Mouse (Mus musculus) forebrain, embryonic 13.5 days (tissue): ENCODE results near the gene Cenpm. TPM values are rescaled to one million over a fixed set of nuclear protein-coding genes. Genes with fewer than 3 reads are reported as not detected.

Source experiments
- ATAC-seq: fragments of 200-750 bp; cut with Nextera tagmentation; 2 replicates; pipeline ENCODE4 v1.8.0; 2017
- H3K27ac ChIP-seq: fragments of 300-500 bp; sonication (generic); 2 replicates; pipeline ENCODE4 v1.5.1; 2015; ENCODE audit warnings: inconsistent platforms, mild to moderate bottlenecking, moderate library complexity
- H3K27me3 ChIP-seq: fragments of 300-500 bp; sonication (generic); 2 replicates; pipeline ENCODE4 v1.6.1; 2015; ENCODE audit warnings: mild to moderate bottlenecking, inconsistent platforms
- H3K36me3 ChIP-seq: fragments of 300-500 bp; sonication (generic); 2 replicates; pipeline ENCODE4 v1.6.1; 2015; ENCODE audit warnings: mild to moderate bottlenecking, inconsistent platforms; ENCODE audit not compliant: poor library complexity, severe bottlenecking
- H3K4me1 ChIP-seq: fragments of 300-500 bp; sonication (generic); 2 replicates; pipeline ENCODE4 v1.6.1; 2015; ENCODE audit warnings: inconsistent platforms
- H3K4me2 ChIP-seq: fragments of 300-500 bp; sonication (generic); 2 replicates; pipeline ENCODE4 v1.6.1; 2015; ENCODE audit warnings: inconsistent platforms, mild to moderate bottlenecking, moderate library complexity
- H3K4me3 ChIP-seq: fragments of 300-500 bp; sonication (generic); 2 replicates; pipeline ENCODE4 v1.5.1; 2015; ENCODE audit warnings: mild to moderate bottlenecking, inconsistent platforms
- H3K9ac ChIP-seq: fragments of 300-500 bp; sonication (generic); 2 replicates; pipeline ENCODE4 v1.6.1; 2015; ENCODE audit warnings: mild to moderate bottlenecking, inconsistent platforms
- H3K9me3 ChIP-seq: fragments of 300-500 bp; sonication (generic); replicated peaks from 2 replicates; pipeline ENCODE4 v1.6.1; 2016; ENCODE audit warnings: inconsistent platforms
- WGBS: fragments of 180-500 bp; shearing (Covaris S2); methylation state at CpG from one replicate; pipeline ENCODE4 v1.1.7; 2015; 5-methylcytosine and 5-hydroxymethylcytosine counted together
- polyA plus RNA-seq: library from polyadenylated mRNA; unstranded; fragments of >200 nt; fragmentation: Nextera tagmentation; extraction: Ambion mirVana; gene quantifications from 2 replicates; pipeline ENCODE4 v1.2.1, GENCODE M21; 2015

The Cenpm gene
- polyA plus RNA-seq: 71.5 and 76.5 TPM in 2 replicates

GRCm38 (mm10) chr15:82244115-82244804 is at the start of gene Cenpm:
Gene Cenpm, minus strand, starts transcription at chr15:82244748.
- peaks cover 12% of the 10 kb centered on the region for H3K4me1 ChIP-seq
- H3K36me3 ChIP-seq: peaks cover 1% of the 10 kb centered on the region; the same call in 1 of the 2 replicates
- peak within 1 kb of the TSS; percentile 92 for H3K4me2 ChIP-seq
- no peaks in the 10 kb centered on the region for H3K9me3 ChIP-seq
- peak within 1 kb of the TSS; percentile 87 for H3K27ac ChIP-seq
- peak within 1 kb of the TSS; percentile 59 for H3K4me3 ChIP-seq
- no peaks in the 10 kb centered on the region for H3K27me3 ChIP-seq
- peak within 1 kb of the TSS; percentile 81 for H3K9ac ChIP-seq
- under 1% methylated on average over 61 of the region's 65 CpGs for WGBS
- peak; percentile 99 for ATAC-seq

DNA sequence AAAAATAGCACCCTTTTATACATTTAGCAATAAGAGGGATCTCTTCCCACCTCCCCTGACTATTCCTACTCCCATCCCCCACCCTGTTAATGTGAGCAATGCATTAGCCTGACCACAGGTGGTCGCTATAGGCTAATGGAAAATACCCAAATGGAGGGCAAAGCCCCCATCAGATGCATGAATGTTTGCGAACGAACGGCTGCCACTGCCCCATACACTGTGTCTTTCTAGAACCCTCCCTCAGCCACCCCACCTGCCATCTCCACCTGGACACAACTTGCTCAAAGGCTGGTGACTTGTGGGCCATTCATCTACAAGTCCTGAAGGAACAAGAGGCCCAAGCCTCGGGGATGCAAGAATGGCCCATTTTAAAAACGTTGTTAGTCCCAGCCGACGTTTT is 49.5 kb upstream of the Cenpm start:
- no peak overlapping the region for H3K27ac ChIP-seq
- peaks cover 28% of the 10 kb centered on the region for H3K36me3 ChIP-seq
- peak; percentile 37 for ATAC-seq
- H3K4me1 ChIP-seq: peaks cover 22% of the 10 kb centered on the region
- 43% methylated on average over 8 of the region's 8 CpGs for WGBS
- no peak overlapping the region for H3K4me3 ChIP-seq
- H3K4me2 ChIP-seq: no peak overlapping the region
- no peak overlapping the region for H3K9ac ChIP-seq
- no peaks in the 10 kb centered on the region; the same call in 1 of the 2 replicates for H3K9me3 ChIP-seq
- peaks cover 3% of the 10 kb centered on the region; the same call in 1 of the 2 replicates for H3K27me3 ChIP-seq

GRCm38 (mm10) chr15:82293271-82293711 is 48.7 kb upstream of the Cenpm start:
- Histone ChIP-seq H3K9ac (no peak overlapping the region; the same call in 1 of the 2 replicates), H3K27me3 (no peaks in the 10 kb centered on the region), H3K36me3 (peaks cover 35% of the 10 kb centered on the region), H3K4me3 (no peak overlapping the region), H3K4me2 (peak overlapping the region; percentile 28), H3K4me1 (peaks cover 22% of the 10 kb centered on the region), H3K9me3 (no peaks in the 10 kb centered on the region; the same call in 1 of the 2 replicates), H3K27ac (peak overlapping the region; percentile 65)
- peak; percentile 74 for ATAC-seq
- 11% methylated on average over 7 of the region's 7 CpGs for WGBS

- peak overlapping the region; percentile 65 for H3K27ac ChIP-seq
- ATAC-seq: peak; percentile 16; the same call in 1 of the 2 replicates
These were observed 48.3 kb upstream of the Cenpm start for GRCm38 (mm10) chr15:82292851-82293250.

DNA sequence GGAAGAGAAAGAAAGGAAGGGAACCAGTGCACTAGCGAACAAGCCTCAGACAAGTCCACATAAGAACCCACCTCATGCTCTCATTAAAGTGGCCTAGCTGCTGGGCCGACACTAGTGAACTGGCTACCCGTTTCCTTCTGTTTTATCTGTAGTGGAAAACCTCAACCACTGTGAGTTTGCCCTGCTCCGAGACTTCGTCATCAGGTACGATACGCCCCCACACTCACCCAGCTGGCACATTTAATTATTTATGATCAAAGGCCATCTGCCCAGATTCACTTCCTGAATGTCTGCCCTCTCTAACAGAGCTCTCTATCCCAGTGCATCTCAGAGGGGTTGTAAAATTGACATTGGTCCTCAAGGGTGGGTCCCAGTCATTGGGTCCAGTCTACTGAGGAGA is 45.7 kb upstream of the Cenpm start:
- Histone ChIP-seq H3K36me3 (peaks cover 66% of the 10 kb centered on the region), H3K27ac (no peak overlapping the region), H3K9ac (no peak overlapping the region), H3K27me3 (no peaks in the 10 kb centered on the region), H3K9me3 (no peaks in the 10 kb centered on the region), H3K4me3 (no peak overlapping the region), H3K4me2 (no peak overlapping the region), H3K4me1 (peaks cover 22% of the 10 kb centered on the region)
- 90% methylated on average over 7 of the region's 7 CpGs for WGBS
- no peak for ATAC-seq

More at GRCm38 (mm10) chr15:82292851-82293250, 48.3 kb upstream of the Cenpm start:
- Histone ChIP-seq H3K36me3 (peaks cover 40% of the 10 kb centered on the region), H3K4me1 (peaks cover 22% of the 10 kb centered on the region), H3K27me3 (no peaks in the 10 kb centered on the region), H3K4me2 (peak overlapping the region; percentile 28), H3K9me3 (no peaks in the 10 kb centered on the region), H3K9ac (no peak overlapping the region), H3K4me3 (no peak overlapping the region)
- WGBS: 17% methylated on average over 5 of the region's 5 CpGs

DNA sequence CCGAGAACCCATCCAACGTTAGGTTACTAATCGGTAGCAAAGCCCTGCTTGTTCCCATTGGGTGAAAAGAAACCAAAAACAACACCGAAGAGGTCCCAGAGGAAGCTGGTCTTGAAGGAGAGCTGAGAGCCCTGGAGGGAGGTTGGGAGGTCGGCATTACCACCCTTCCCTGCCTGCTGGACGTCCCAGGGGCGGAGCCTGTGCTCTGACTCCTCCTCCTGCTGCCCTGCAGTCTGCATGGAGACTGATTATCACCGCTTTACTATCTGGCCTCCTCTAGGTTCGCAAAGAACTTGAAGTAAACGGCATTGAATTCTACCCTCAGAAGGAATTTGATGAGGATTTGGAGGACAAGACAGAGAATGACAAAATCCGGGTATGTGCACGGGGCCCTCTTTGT is 41.6 kb upstream of the Cenpm start:
- Histone ChIP-seq H3K27ac (no peak overlapping the region), H3K36me3 (peaks cover 96% of the 10 kb centered on the region), H3K27me3 (no peaks in the 10 kb centered on the region), H3K4me3 (no peak overlapping the region), H3K9me3 (no peaks in the 10 kb centered on the region), H3K4me2 (no peak overlapping the region), H3K9ac (no peak overlapping the region), H3K4me1 (no peaks in the 10 kb centered on the region)
- 76% methylated on average over 12 of the region's 12 CpGs for WGBS
- no peak for ATAC-seq

GRCm38 (mm10) chr15:82280638-82281037 is 36.1 kb upstream of the Cenpm start:
- Histone ChIP-seq H3K4me2 (no peak overlapping the region), H3K36me3 (peaks cover 78% of the 10 kb centered on the region), H3K4me1 (peaks cover 30% of the 10 kb centered on the region), H3K4me3 (no peak overlapping the region), H3K27me3 (no peaks in the 10 kb centered on the region), H3K9me3 (no peaks in the 10 kb centered on the region), H3K27ac (no peak overlapping the region; the same call in 1 of the 2 replicates), H3K9ac (no peak overlapping the region)
- 81% methylated on average over 4 of the region's 4 CpGs for WGBS
- no peak for ATAC-seq

GRCm38 (mm10) chr15:82277591-82277990 is 33.0 kb upstream of the Cenpm start:
- H3K27me3 ChIP-seq: peaks cover 11% of the 10 kb centered on the region; the same call in 1 of the 2 replicates
- 71% methylated on average over 5 of the region's 5 CpGs for WGBS
- no peaks in the 10 kb centered on the region for H3K9me3 ChIP-seq
- peak overlapping the region; percentile 81 for H3K27ac ChIP-seq
- peak overlapping the region; percentile 93 for H3K9ac ChIP-seq
- H3K36me3 ChIP-seq: peaks cover 47% of the 10 kb centered on the region
- peaks cover 39% of the 10 kb centered on the region for H3K4me1 ChIP-seq
- peak overlapping the region; percentile 97 for H3K4me2 ChIP-seq
- H3K4me3 ChIP-seq: peak overlapping the region; percentile 77
- ATAC-seq: no peak; the same call in 1 of the 2 replicates

- Histone ChIP-seq H3K36me3 (peaks cover 25% of the 10 kb centered on the region), H3K9ac (peak overlapping the region; percentile 93), H3K27ac (peak overlapping the region; percentile 95), H3K4me1 (peaks cover 52% of the 10 kb centered on the region), H3K27me3 (peaks cover 18% of the 10 kb centered on the region; the same call in 1 of the 2 replicates), H3K4me2 (peak overlapping the region; percentile 97), H3K4me3 (peak overlapping the region; percentile 77), H3K9me3 (no peaks in the 10 kb centered on the region)
- ATAC-seq: peak; percentile 72
- WGBS: under 1% methylated on average over 62 of the region's 86 CpGs
These were observed 30.7 kb upstream of the Cenpm start for GRCm38 (mm10) chr15:82274927-82275901.

DNA sequence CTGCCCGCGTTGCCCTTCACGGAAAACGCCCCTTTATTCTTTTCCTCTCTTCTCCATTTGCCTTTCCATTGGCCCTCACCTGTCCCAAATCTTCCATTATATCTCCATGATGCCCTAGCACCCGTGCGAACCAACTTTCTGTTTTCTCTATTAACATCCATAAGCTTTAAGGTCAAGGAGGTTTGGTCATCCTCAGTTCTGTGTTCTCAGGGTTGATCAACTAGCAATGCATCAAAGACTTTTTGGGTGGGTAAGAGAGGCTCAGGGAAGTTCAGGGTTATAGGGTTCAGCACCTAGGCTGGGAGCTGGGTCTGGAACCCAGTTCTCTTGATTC is 30.0 kb upstream of the Cenpm start, which contains the start of gene Sept3:
Gene Sept3 (plus strand): TSS at position 301 of the 334 bp plus-strand sequence.
- H3K9me3 ChIP-seq: no peaks in the 10 kb centered on the region
- 20% methylated on average over 6 of the region's 6 CpGs for WGBS
- peak within 1 kb of the TSS; percentile 77 for H3K4me3 ChIP-seq
- H3K9ac ChIP-seq: peak within 1 kb of the TSS; percentile 93
- peak within 1 kb of the TSS; percentile 95 for H3K27ac ChIP-seq
- peaks cover 52% of the 10 kb centered on the region for H3K4me1 ChIP-seq
- peaks cover 18% of the 10 kb centered on the region; the same call in 1 of the 2 replicates for H3K27me3 ChIP-seq
- peak within 1 kb of the TSS; percentile 97 for H3K4me2 ChIP-seq
- ATAC-seq: no peak
- peaks cover 19% of the 10 kb centered on the region for H3K36me3 ChIP-seq

DNA sequence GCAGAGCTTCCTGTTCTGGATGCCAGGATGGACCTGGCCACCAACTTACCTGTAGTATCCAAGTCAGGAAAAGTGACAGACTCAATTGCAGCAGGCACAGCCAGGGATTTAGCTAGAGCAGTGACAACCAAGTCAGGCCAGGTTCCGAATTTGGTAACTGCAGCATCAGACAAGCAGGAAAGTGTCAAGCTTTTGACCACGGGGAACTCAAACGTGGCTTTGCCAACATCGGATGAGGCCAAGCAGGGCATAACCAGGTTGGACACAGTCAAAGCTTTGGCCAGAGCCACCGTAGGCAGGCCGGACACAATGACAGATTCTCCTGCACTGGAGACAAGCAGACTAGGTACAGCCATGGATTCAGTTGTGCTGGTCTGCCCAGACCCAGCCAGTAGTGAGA is 27.7 kb upstream of the Cenpm start:
- peaks cover 18% of the 10 kb centered on the region; the same call in 1 of the 2 replicates for H3K27me3 ChIP-seq
- no peak overlapping the region for H3K27ac ChIP-seq
- H3K4me2 ChIP-seq: no peak overlapping the region
- H3K4me1 ChIP-seq: peaks cover 52% of the 10 kb centered on the region
- no peaks in the 10 kb centered on the region for H3K9me3 ChIP-seq
- no peak overlapping the region for H3K4me3 ChIP-seq
- ATAC-seq: no peak
- H3K9ac ChIP-seq: no peak overlapping the region
- H3K36me3 ChIP-seq: no peaks in the 10 kb centered on the region
- WGBS: 88% methylated on average over 6 of the region's 6 CpGs
